Mouse (Mus musculus) monocyte, adult 5-6 weeks (primary cell): ENCODE results near the gene Spg11. TPM values are rescaled to one million over a fixed set of nuclear protein-coding genes. Genes with fewer than 3 reads are reported as not detected.
"Not testable (repeated sequence)": the region's sequence is repeated elsewhere in the genome, so short reads cannot be mapped to it uniquely, and the experiment has no call there.

Source experiments
- ATAC-seq: fragments of 153-309, 156-312 bp; replicated peaks from 2 replicates; pipeline ENCODE4 v1.8.0; 2017; ENCODE audit warnings: mild to moderate bottlenecking; ENCODE audit not compliant: low TSS enrichment, insufficient number of reproducible peaks, severe bottlenecking, poor library complexity, low FRiP score
- total RNA-seq: library from RNA; stranded (forward); fragments of 200-1000, 200-491, 200-594 nt; gene quantifications from 3 replicates; pipeline ENCODE4 v1.2.3, GENCODE M21; 2017

Gene Spg11
- total RNA-seq, 1 experiment from 2014 or later, result 20.2 TPM

DNA sequence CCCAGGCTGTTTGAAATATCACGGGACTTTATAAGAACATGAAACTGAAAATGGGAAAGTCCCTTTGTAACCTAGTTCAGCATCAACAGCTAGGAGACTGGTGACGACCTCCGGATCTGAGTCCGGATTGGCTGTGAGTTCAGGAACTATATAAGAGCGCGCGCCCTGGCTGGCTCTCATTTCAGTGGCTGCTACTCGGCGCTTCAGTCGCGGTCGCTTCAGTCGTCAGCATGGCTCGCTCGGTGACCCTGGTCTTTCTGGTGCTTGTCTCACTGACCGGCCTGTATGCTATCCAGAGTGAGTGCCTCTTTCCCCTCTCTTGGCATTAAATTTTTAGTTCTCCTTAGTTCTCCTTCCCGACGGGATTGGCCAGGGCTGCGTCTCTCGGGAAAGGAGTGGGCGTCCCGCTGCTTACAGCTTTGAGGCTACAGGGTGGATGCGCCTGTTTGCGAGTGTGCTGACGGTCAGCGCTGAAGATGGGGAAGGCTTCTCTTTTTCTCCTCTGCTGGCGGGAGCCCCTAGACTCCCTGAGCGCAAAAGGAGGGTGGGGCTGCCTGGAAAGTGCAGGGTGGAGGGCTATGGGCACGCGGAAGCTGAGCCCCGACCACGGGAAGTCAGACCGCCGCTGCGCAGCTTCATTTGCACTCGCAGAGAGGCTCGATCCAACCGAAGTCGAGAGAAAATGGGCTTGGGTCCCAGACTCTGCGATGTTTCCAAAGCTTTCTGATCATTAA lies 29.5 kb upstream of the Spg11 start, which contains the start of gene B2m:
TSS of gene B2m (plus strand) at position 179 of the 734 bp plus-strand sequence.
- peak; percentile 89 for ATAC-seq

DNA sequence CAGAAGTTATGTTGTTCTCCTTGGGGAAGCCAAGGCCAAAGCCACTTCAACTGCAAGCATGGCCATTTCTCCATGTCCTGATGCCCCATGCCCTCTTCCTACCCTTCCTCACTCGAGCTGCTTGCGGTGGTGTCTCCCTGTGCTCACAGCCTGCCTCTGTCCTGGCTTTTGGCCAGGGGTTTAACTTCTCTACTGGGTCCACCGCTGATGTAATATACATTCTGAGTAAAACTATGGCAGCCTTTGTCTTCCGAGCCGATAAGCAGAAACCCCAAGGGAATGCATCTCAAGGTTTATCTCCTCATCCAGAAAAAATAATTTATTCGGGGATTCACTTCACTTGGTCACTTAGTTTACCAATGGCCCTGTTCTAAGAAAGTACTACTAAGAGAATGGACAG lies 28.5 kb upstream of the Spg11 start:
- ATAC-seq, result peak; percentile 36

DNA sequence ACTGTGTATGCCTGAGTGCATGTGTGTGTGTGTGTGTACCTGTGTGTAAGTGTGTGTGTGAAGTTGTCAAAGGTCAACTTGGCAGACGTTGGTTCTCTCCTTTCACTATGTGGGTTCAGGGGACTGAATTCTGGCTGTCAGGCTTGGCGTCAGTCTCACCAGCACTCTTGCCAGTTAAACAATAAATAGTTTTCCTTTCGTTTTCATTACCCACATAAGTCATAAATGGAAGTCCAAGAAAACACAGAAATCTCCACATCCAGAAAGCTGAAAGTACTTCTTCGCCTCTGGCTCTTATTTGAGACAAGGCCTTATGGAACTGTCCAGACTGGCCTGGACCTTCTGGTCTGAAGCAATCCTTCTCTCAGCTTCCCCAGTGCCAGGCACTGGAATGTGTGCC lies 27.6 kb upstream of the Spg11 start:
- ATAC-seq, result no peak

DNA sequence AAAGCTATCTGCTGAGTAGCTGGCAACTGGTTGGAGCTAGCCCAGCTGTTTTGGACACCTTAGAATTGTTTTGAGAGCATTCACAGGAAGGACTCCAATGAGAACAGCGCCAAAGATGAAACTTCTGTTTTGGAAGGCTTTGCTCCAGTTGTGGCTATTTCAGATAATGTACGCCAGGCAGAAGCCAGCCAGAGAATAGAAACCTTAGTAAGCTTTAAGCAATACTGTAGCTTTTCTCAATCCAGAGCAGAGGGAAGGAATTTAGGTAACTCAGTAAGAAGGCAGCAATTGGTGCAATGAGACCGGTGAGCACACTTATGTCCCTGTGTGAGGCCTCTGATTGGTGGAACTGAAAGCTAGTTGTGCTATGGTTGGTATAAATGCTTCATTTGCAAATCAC lies 24.9 kb upstream of the Spg11 start:
- ATAC-seq, result no peak

DNA sequence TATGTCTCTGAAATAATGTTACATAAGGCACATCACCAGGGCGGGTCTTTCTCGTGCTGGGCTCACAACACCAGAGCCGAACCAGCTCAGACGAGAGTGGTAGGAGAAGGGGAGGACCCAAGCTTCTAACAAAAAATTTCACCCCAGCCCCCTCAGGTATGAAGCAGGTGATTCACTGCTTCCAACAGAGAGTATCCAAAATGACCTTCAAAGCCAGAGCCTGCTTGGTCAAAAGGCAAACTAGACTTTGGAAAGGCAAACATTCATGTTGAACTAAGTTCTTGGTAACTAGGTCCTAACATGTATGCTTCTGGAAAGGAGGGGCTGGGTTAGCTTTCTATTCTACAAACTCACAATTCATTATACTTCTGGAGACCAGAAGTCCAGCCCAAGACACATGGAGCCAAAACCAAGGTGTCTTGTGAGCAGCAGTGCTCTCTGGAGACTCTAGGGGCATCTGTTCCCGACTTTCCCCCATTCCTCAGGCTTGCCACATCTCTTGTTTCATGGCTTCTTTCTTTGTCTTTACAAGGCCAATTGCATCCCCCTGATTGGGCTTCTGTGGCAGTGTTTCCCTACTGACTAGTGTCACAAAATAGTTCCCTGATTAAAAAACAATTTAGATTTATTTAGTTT lies 23.3 kb upstream of the Spg11 start:
- ATAC-seq, result no peak

DNA sequence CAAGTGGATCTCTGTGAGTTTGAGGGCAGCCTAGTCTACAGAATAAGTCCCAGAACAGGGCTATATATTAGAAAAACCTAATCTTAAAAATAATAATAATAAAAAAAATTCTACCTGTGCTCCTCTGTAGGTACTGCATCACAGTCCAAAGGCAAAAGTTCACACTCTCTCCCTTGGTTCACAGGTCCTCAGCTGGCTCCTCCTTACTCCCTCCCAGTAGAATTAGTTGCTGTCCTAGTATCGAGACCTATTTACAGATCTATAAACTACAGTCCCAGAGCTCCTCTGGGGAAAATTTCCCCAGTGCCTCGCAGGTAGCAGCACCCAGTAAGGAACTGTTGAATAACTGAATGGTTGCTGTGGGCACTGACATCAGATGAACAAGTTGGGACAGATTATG lies 22.6 kb upstream of the Spg11 start:
- ATAC-seq, result no peak

DNA sequence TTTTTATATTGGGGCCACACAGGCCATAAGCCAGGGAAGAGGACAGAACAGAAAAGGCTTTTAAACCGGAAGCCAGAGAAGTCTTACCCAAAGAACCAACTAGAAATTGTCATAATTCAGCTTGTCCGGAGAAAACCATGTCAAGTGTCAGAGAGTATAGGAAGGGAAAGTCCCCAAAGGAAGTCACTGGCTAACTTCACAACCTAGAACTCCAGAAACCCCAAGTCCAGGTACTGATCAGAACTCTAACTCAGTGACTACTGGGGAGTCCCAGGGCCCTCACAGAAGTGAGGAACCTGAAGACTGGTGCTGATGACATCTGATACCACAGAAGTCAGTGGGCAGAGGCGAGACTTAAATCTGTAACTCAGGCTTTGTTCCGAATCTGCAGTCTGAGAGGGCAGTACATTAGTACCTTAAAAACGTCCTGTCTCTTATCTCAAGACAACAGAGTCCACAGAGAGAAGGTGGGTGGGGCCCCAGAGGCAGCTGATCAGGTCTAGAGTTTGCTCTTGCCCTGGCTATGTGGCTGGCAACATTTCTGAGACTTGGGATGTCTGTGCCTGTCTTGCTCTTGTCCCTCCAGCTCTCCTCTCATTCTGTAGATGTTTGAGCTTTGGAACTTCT lies 19.8 kb upstream of the Spg11 start:
- ATAC-seq, result no peak; the same call in 1 of the 2 replicates

DNA sequence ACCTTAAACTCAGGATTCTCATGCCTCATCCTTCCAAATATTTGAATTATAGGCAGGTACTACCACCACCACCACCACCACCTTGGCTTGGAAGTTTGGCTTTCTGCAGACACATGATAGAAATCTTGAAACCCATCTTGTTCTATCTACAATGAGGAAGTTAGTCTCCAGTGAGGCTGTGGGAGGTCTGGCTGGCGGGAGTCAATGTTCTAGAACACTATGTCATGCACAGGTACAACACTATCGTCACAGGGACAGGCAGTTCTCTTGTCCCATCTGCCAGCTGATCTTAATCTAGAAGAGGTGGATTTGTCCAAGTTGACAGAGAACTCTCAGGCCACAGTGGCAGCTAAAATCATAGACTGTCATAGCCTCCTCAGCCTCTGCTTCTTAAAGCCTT lies 14.4 kb upstream of the Spg11 start:
- no peak for ATAC-seq

DNA sequence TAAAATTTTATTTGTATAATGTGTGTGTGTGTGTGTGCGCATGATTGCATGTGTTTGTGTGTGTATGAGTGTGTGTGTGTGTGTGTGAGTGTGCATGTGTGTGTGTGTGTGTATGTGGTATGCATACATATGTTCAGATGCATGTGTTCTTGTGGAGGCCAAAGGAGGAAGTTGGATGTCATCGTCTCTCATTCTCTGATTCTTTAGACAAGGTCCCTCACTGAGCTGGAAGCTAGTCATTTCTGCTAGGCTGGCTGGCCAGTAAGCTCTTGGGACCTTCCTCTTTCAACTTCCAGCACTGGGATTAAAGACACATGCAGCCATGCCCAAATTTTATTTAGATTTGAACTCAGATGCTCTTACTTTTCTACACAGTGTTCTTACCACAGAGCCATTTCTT lies 13.9 kb upstream of the Spg11 start:
- ATAC-seq, result no peak

DNA sequence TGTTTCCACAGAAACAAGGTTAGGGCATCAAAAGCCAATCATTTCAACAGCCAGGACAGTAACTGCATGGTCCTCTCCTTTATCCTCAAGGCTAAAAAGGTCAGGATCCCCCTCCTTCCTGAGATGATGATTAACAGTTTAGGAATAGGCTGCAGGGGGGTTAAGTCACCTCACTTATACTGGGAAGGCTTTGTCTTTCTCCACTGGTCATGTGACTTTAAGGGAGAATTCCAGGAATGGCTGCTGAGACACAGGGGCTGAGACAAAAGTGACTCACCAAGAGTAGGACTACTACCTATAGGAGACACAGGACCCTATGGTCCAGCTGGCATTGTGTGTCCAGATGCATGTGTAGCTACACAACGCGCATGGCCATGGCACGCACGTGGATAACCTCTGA lies 9.4 kb upstream of the Spg11 start:
- ATAC-seq, result no peak

DNA sequence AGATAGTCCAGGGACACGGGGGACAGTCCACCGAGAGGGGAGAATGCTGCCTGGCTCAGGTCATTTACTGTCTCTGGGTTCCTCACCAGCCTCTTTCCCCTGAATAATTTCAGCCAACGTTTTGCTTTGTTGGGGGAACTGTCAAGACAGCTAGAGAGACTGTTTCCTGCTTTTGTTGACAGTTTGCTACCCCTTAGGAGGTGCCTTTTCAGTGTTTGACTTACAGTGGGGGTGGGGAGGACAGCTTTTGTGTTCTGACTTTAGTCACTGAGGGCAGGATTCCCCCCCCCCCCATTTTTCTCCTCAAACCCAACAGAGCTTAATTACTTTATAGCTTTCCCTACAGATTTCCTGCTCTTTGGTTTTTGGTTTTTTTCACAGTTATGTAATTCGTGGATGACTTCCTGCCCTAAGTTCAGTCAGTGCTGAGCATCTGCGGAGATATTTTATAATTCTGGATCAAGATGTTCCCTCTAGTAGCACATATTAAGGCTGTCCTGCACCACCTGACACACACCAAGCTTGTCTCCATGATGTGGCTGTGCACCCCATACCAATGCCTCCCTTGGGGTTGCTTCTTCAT lies 8.7 kb upstream of the Spg11 start:
- no peak for ATAC-seq

DNA sequence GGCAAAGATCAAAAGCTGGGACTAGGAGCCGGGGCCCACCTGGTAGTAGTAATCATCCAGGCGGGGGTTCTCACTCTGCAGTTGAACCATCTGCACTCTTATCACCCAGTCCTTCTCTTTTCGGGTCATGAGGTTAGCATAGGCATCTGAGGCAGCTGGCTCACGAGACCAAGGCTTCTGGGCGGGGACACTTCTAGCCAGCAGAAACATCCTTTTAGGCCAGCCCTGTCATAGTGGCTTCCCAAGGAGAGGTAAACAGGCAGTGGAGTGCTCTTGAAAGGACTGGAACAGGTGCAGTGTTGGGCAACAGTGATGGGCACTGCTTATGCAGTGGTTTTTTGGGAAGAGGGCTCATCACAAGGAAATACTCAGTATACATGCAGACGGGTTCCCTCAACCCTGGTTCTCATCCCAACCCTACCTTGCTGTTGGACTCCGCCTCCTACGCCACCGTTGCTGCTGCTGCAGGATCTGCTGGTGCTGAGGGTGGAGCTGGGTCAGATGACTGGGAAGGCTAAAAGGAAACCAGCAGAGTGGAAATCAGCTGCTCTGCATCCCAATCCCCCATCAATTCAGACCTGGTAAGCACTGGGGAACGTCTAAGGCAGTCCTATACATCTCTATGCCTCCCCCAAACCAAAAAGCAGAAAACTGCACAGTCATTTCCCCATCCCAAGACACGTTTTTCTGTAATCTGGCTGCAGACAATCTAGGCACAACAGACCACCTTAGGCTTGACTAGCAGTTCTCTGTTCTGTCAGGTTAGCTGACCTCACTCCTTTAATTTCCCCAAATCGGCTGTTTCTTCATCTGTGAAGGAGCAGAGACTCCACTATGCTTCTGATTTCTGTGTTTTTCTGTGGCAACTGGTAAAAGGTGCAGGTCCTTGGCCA lies 7.7 kb upstream of the Spg11 start:
- no peak for ATAC-seq

DNA sequence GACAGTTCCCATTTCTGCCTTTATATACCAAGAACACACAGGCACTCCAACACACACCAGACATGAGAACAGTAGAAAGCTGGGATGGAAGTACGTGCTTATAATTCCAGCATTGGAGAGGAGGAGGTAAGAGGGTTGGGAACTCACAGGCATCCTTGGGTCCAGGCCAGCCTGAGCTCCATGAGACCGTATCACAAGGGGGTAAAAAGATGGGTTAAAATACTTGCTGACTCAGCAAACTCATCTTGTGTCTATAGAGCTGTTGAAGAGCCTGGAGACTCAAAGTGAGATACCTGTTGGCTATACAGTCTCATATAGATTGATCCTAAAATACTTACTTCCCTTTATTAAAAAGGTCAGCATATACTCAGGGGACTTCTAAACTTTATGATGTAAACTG lies 1.3 kb downstream of the Spg11 start:
- no peak for ATAC-seq

DNA sequence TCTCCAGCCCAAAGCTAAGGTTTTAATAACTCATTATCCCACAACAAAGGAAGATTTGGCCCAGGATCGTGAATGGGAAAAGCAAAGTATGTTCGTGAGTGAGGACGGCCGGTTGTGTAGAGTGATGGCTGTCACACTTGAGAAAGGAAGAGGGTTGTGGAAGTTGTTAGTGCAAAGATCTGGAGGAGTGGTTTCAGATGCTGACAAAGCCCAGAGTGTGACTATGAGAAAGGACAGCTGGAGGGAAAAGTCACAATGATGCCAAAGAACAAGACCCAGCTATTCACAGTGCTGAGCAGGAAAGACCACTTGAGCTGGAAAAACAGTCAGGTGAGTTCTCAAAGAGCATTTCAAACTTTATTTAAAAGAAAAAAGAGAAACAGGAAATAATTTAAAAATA lies 8.5 kb downstream of the Spg11 start:
- ATAC-seq, result no peak

DNA sequence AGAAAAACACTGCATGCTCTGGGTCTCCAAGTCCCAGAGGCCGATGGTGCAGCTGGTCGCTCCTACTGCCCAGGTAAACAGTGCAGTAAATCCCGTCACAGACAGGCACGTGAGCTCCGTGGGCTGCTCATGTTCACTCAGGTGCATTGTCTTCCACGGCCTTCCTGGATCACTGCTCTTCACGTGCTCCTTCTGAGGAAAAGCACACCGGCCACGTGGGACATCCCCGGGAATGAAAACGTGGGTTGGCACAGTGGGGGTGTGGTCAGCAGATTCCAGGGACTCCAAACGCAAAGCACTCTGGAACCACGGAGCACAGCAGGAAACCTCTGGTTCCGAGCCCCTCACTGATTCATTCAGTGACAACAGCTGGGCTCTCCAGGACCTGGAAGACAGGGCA lies 10.1 kb downstream of the Spg11 start:
- peak; percentile 40; the same call in 1 of the 2 replicates for ATAC-seq

DNA sequence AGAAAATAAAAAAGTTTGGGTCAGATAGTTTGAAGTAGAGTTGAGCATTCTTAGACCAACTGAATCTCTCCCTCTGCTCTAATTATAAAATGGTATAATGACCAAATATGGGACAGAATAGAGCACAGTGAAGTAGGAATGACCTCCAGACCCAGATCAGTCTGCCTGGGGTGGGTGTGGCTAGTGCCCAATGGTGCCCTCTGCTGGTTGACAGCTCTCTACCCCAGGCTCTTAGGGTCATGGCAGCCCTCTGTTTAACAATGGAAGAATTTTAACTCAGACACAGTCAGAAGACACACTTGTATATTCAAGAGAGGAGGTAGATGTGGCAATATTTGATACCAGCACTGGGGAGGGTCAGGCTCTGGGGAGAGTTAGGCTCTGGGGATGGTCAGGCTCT lies 16.1 kb downstream of the Spg11 start:
- peak; percentile 69; the same call in 1 of the 2 replicates for ATAC-seq

DNA sequence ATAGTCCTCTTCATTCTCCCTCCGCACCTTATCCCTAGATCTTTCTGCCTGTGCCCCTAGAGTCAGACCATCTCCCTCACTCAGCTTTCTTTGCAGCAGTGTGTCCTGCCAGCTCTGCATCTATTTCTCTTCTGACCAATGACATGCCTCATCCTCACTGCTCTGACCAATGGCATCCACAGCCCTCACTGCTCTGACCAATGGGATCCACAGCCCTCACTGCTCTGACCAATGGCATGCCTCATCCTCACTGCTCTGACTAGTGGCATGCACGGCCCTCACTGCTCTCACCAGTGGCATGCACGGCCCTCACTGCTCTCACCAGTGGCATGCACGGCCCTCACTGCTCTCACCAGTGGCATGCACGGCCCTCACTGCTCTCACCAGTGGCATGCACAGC lies 20.5 kb downstream of the Spg11 start:
- ATAC-seq, result not testable (repeated sequence)

DNA sequence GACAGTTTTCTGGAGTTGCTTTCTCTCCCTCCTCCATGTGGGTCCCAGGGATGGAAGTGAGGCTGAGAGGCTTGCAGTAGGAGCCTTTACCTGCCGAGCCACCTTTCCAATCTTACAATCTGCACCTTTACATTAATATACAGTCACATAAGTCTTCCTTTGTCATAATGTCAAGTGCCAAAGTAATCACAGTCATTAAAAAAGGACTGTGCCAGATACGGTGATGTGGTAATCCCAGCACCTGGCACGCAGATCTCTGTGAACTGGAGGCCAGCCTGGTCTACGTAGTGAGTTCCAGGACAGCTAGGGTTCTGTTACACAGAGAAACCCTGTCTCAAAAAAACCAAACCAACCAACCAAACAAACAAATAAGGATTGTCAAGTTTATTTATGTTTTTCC lies 24.3 kb downstream of the Spg11 start:
- no peak for ATAC-seq

DNA sequence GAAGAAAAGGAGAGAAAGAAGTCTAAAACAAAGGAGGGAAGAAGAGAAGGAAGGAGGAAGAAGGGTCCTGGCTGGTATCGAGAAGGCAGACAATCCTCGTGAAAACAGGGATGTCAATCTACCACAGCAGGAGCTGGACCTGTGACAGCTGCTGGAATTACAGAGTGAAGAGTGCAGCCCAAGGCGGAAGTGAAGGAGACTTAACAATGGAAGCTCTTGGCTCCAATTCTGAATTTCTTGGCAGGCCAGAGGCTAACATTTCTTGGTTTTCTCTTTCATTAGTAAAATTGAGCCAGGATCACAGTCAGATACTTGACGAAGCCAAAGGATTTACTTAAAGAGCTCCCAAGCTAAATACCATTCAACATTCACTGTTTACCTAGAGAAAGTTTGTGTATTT lies 31.7 kb downstream of the Spg11 start:
- ATAC-seq, result no peak
